Mouse (Mus musculus) cerebellum, adult 2 months (tissue): ENCODE measurements around the gene Lrrc71.

ENCODE experiments used
- CTCF ChIP-seq: fragments of 200-500 bp; IDR thresholded peaks from 2 replicates; pipeline ENCODE4 v1.5.1; 2011; ENCODE audit warnings: low read depth, mild to moderate bottlenecking, control low read depth, low read length, moderate library complexity, borderline replicate concordance; ENCODE audit not compliant: insufficient read depth
- POLR2A ChIP-seq: fragments of 200-500 bp; IDR thresholded peaks from 2 replicates; pipeline ENCODE4 v1.6.1; 2011; ENCODE audit warnings: low read length, control low read depth, borderline replicate concordance; ENCODE audit not compliant: insufficient read depth

- TF ChIP-seq CTCF = peak; percentile 79
- no peak for TF ChIP-seq POLR2A
Observed at GRCm38 (mm10) chr3:87770280-87770679, 21.9 kb upstream of the Lrrc71 start.
